Mouse (Mus musculus): ENCODE results near the gene Eif3m. TPM values are rescaled to one million over a fixed set of nuclear protein-coding genes. Genes with fewer than 3 reads are reported as not detected.
A peak's percentile ranks its signal among the peaks of the same experiment; 100 is the strongest.
"Not testable (repeated sequence)": the region's sequence is repeated elsewhere in the genome, so short reads cannot be mapped to it uniquely, and the experiment has no call there.

The Eif3m gene
- polyA plus RNA-seq, 1 experiment from 2014 or later, result 235 TPM

DNA sequence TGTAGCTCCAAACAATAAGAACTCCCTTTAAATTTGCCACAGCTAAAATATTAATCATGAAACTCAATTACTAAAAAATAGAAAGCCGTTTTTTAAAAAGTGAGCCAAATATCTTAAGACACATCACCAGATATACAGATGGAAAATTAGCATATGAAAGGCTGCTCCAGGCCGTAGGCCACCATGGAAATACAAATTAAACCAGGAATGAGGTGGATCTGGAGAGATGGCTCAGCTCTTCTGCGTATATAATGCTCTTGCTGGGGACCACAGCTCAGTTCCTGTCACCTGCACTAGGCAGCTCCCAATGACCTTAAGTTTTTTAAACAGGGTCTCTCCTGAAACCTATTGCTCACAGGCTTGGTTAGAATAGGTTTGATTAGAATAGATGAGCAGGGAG lies 17.2 kb upstream of the Eif3m start:
- in situ Hi-C loops (cut with MboI; ENCODE audit: low pct_unique_long_range_greater_than_20kb), result no loop called here

GRCm38 (mm10) chr2:105030505-105030904 lies 13.6 kb upstream of the Eif3m start:
- ChIA-PET CTCF (interaction anchor here (1.0 kb wide), 1 partner anchor 8 kb away, joined by 3 read pairs; no protein-coding TSS in a partner anchor), POLR2A (no interaction called here)
- no peaks in the 10 kb centered on the region for H3K27me3 ChIP-seq
- in situ Hi-C loops (cut with MboI; ENCODE audit: low pct_unique_long_range_greater_than_20kb), result no loop called here
- ATAC-seq, result no peak
- no peak for TF ChIP-seq CTCF (IDR thresholded peaks at IDR 0.05)
- DNase-seq (ENCODE audit: low read depth, low spot score), result no peak

More for the DNA sequence above, 17.2 kb upstream of the Eif3m start:
- H3K27me3 ChIP-seq, result no peaks in the 10 kb centered on the region
- TF ChIP-seq CTCF (IDR thresholded peaks at IDR 0.05), result no peak
- ATAC-seq (no peak), DNase-seq (ENCODE audit: low read depth, low spot score) (no peak)
- CTCF ChIA-PET, result no interaction called here
- POLR2A ChIA-PET, result no interaction called here

DNA sequence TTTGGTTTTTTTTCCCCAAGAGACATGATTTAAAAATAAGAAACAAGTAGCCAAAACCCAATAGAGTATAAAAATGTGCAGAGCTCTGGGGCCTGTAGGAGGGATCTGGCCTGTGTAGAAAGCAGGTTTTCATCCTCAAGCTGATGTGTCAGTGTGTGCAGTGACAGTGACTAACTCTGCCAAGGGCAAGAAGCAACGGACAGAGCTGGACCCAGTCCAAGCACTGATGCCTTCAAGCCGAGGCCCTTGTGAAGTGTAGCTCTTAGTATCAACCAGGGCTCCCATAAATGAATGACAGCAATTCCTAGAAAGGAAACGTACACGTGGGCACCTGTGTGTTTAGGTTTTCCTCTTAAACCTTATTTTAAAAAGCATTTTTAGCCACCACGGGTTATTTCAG lies 11.9 kb upstream of the Eif3m start:
- ATAC-seq, result peak; percentile 57
- CTCF ChIA-PET, result no interaction called here
- no peaks in the 10 kb centered on the region for H3K27me3 ChIP-seq
- no peak for TF ChIP-seq CTCF (IDR thresholded peaks at IDR 0.05)
- in situ Hi-C loops (cut with MboI; ENCODE audit: low pct_unique_long_range_greater_than_20kb), result no loop called here
- DNase-seq (ENCODE audit: low read depth, low spot score), result no peak
- POLR2A ChIA-PET, result no interaction called here

GRCm38 (mm10) chr2:105026950-105027695 lies 10.2 kb upstream of the Eif3m start:
- TF ChIP-seq CTCF (IDR thresholded peaks at IDR 0.05), result no peak
- in situ Hi-C loops (cut with MboI; ENCODE audit: low pct_unique_long_range_greater_than_20kb), result no loop called here
- ChIA-PET POLR2A (no interaction called here), CTCF (no interaction called here)
- DNase-seq (ENCODE audit: low read depth, low spot score), result no peak
- H3K27me3 ChIP-seq, result no peaks in the 10 kb centered on the region
- ATAC-seq, result no peak

DNA sequence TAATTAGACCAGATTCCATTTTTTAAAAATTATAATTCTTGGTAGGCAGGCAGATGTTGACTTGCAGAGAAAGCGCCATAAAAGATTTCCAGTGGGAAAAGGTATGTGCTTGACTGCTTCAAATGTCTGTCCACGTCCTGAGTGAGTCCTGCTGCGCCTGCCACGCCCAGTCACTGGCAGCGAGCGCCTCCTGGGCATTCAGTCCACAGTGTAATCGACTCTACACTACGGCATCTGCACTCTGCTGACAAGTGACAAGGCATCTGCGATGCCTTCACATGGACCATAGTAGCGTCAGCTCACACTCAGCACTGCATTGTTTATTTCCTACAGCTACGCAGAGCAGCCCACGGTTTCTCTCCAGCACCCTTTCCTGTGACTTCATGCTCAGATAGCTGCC lies 8.7 kb upstream of the Eif3m start:
- CTCF ChIA-PET; H3K27me3 ChIP-seq; ATAC-seq; DNase-seq (ENCODE audit: low read depth, low spot score); in situ Hi-C loops (cut with MboI; ENCODE audit: low pct_unique_long_range_greater_than_20kb); POLR2A ChIA-PET: not testable (repeated sequence)

DNA sequence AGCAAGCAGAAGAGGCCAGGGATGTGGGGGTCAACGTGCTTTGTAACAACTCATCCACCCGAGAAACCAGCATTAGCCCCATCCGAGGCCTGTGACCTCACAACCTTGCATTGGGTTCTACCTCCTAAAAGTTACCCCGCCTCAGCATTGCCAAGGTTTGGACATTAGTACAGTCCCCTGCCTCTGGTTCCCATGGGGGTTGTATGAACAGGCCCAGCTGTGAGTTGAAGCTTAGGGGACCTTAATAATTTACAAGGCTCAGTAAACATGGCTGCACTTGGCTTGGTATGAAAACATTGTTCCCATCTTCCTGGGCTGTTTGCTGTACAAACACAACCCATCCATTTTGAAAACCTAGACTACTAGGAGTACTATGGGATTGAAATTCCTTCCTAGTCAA lies 6.9 kb upstream of the Eif3m start:
- no peak for ATAC-seq
- CTCF ChIA-PET, result interaction anchor here (1.0 to 1.5 kb wide), 2 partner anchors 10 to 17 kb away, joined by 3 to 4 read pairs; no protein-coding TSS in a partner anchor
- TF ChIP-seq CTCF (IDR thresholded peaks at IDR 0.05), result no peak
- H3K27me3 ChIP-seq, result no peaks in the 10 kb centered on the region
- POLR2A ChIA-PET, result no interaction called here
- in situ Hi-C loops (cut with MboI; ENCODE audit: low pct_unique_long_range_greater_than_20kb), result no loop called here
- no peak for DNase-seq (ENCODE audit: low read depth, low spot score)

GRCm38 (mm10) chr2:105023031-105023615 lies 6.2 kb upstream of the Eif3m start:
- ATAC-seq, result no peak
- in situ Hi-C loops (cut with MboI; ENCODE audit: low pct_unique_long_range_greater_than_20kb), result no loop called here
- TF ChIP-seq CTCF (IDR thresholded peaks at IDR 0.05), result no peak
- DNase-seq (ENCODE audit: low read depth, low spot score), result no peak
- H3K27me3 ChIP-seq, result no peaks in the 10 kb centered on the region
- POLR2A ChIA-PET, result no interaction called here
- CTCF ChIA-PET, result interaction anchor here (1.5 kb wide), 1 partner anchor 18 kb away, joined by 3 read pairs; no protein-coding TSS in a partner anchor

DNA sequence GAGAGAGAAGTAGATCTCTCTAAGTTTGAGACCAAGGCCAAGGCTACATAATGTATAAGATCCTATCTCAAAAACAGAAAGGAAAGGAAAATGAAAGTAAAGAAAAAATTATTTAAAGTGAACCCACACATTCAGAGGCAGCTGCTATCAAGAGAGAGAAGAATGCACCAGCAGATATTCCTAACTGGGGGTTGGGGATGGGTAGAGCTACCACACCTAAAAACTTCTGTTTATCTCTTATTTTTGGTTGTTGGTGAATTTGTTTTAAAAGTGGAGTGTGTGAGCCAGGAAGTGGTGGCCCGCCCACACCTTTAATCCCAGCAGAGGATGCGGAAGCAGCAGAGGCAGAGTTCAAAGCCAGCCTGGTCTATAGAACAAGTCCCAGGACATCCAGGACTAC lies 5.0 kb upstream of the Eif3m start:
- POLR2A ChIA-PET, result no interaction called here
- no peaks in the 10 kb centered on the region for H3K27me3 ChIP-seq
- in situ Hi-C loops (cut with MboI; ENCODE audit: low pct_unique_long_range_greater_than_20kb), result no loop called here
- ATAC-seq (no peak), DNase-seq (ENCODE audit: low read depth, low spot score) (no peak)
- CTCF ChIA-PET, result interaction anchor here (0.9 to 1.0 kb wide), 2 partner anchors 10 to 18 kb away, joined by 3 read pairs; no protein-coding TSS in a partner anchor
- TF ChIP-seq CTCF (IDR thresholded peaks at IDR 0.05), result no peak

GRCm38 (mm10) chr2:105021256-105021655 lies 4.4 kb upstream of the Eif3m start:
- CTCF ChIA-PET, result interaction anchor here (0.9 kb wide), 1 partner anchor 18 kb away, joined by 3 read pairs; no protein-coding TSS in a partner anchor
- ATAC-seq (no peak), DNase-seq (ENCODE audit: low read depth, low spot score) (no peak)
- H3K27me3 ChIP-seq, result no peaks in the 10 kb centered on the region
- POLR2A ChIA-PET, result no interaction called here
- in situ Hi-C loops (cut with MboI; ENCODE audit: low pct_unique_long_range_greater_than_20kb), result no loop called here
- TF ChIP-seq CTCF (IDR thresholded peaks at IDR 0.05), result no peak

GRCm38 (mm10) chr2:105019457-105019856 lies 2.6 kb upstream of the Eif3m start:
- ATAC-seq (no peak), DNase-seq (ENCODE audit: low read depth, low spot score) (no peak)
- in situ Hi-C loops (cut with MboI; ENCODE audit: low pct_unique_long_range_greater_than_20kb), result no loop called here
- POLR2A ChIA-PET, result no interaction called here
- TF ChIP-seq CTCF (IDR thresholded peaks at IDR 0.05), result no peak
- H3K27me3 ChIP-seq, result no peaks in the 10 kb centered on the region
- CTCF ChIA-PET, result interaction anchor here (1.5 kb wide), 1 partner anchor 89 kb away, joined by 3 read pairs; no protein-coding TSS in a partner anchor

DNA sequence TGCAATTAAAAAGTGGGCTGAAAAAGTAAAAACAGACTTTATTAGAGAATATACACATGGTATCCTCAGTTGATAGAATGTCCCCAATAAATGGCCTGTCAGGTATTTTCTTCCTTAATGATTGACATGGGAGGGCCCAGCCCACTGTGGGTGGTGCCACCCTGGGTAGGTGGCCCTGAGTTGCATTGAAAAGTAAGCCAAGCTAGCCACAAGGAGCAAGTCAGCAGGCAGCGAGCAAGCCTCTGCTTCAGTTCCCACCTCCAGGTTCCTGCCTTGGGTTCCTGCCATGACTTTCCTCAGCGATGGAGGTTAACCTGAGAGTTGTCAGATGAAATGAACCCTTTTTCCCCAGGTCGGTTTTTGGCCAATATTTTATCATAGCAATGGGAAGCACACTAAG lies 922 bp upstream of the Eif3m start:
- CTCF ChIA-PET, result interaction anchor here (2.3 kb wide), 1 partner anchor 18 kb away, joined by 6 read pairs; no protein-coding TSS in a partner anchor
- no peak for TF ChIP-seq CTCF (IDR thresholded peaks at IDR 0.05)
- H3K27me3 ChIP-seq, result no peaks in the 10 kb centered on the region
- no peak for ATAC-seq
- no peak for DNase-seq (ENCODE audit: low read depth, low spot score)
- POLR2A ChIA-PET, result no interaction called here
- in situ Hi-C loops (cut with MboI; ENCODE audit: low pct_unique_long_range_greater_than_20kb), result no loop called here
